Mouse (Mus musculus) thymus, adult 2 months (tissue): ENCODE results near the gene Emilin2. TPM values are rescaled to one million over a fixed set of nuclear protein-coding genes. Genes with fewer than 3 reads are reported as not detected.

Experiments used
- DNase-seq: peaks from one replicate; pipeline ENCODE4 v3.0.0; 2021
- H3K27ac ChIP-seq: fragments of 200-500 bp; 2 replicates; pipeline ENCODE4 v1.5.1; 2012; ENCODE audit warnings: low read length, control low read depth; ENCODE audit not compliant: control insufficient read depth, insufficient read depth
- H3K27me3 ChIP-seq: fragments of 200-500 bp; 2 replicates; pipeline ENCODE4 v1.6.1; 2012; ENCODE audit warnings: mild to moderate bottlenecking, low read length, moderate library complexity, mixed read lengths; ENCODE audit not compliant: control insufficient read depth, insufficient read depth
- H3K36me3 ChIP-seq: fragments of 200-500 bp; 2 replicates; pipeline ENCODE4 v1.6.1; 2012; ENCODE audit warnings: mild to moderate bottlenecking, low read length, moderate library complexity; ENCODE audit not compliant: control insufficient read depth, insufficient read depth
- H3K4me1 ChIP-seq: fragments of 200-500 bp; replicated peaks from 2 replicates; pipeline ENCODE4 v1.6.1; 2012; ENCODE audit warnings: low read length; ENCODE audit not compliant: control insufficient read depth, insufficient read depth
- H3K4me3 ChIP-seq: fragments of 200-500 bp; 2 replicates; pipeline ENCODE4 v1.5.1; 2012; ENCODE audit warnings: mild to moderate bottlenecking, low read length, control low read depth, moderate library complexity; ENCODE audit not compliant: control insufficient read depth, insufficient read depth
- CTCF ChIP-seq: fragments of 200-500 bp; IDR thresholded peaks from 2 replicates; pipeline ENCODE4 v1.5.1; 2012; ENCODE audit warnings: mild to moderate bottlenecking, control low read depth, low read length, moderate library complexity, borderline replicate concordance; ENCODE audit not compliant: control insufficient read depth, poor library complexity, insufficient read depth; ENCODE audit errors: extremely low read depth
- POLR2A ChIP-seq: fragments of 200-500 bp; IDR thresholded peaks from 2 replicates; pipeline ENCODE4 v1.6.1; 2012; ENCODE audit warnings: mild to moderate bottlenecking, low read length, control low read depth, moderate library complexity; ENCODE audit not compliant: control insufficient read depth, poor library complexity, insufficient read depth; ENCODE audit errors: extremely low read depth
- WGBS: fragments of 180-500 bp; shearing (Covaris S2); methylation state at CpG from one replicate; pipeline ENCODE4 v1.1.7; 2018; 5-methylcytosine and 5-hydroxymethylcytosine counted together
- polyA plus RNA-seq: library from polyadenylated mRNA; depleted of rRNA; stranded (reverse); fragments of >200 nt; gene quantifications from 2 replicates; pipeline ENCODE4 v1.2.3, GENCODE M21; 2012

The Emilin2 gene
- polyA plus RNA-seq, 1 experiment: 8.7 TPM

DNA sequence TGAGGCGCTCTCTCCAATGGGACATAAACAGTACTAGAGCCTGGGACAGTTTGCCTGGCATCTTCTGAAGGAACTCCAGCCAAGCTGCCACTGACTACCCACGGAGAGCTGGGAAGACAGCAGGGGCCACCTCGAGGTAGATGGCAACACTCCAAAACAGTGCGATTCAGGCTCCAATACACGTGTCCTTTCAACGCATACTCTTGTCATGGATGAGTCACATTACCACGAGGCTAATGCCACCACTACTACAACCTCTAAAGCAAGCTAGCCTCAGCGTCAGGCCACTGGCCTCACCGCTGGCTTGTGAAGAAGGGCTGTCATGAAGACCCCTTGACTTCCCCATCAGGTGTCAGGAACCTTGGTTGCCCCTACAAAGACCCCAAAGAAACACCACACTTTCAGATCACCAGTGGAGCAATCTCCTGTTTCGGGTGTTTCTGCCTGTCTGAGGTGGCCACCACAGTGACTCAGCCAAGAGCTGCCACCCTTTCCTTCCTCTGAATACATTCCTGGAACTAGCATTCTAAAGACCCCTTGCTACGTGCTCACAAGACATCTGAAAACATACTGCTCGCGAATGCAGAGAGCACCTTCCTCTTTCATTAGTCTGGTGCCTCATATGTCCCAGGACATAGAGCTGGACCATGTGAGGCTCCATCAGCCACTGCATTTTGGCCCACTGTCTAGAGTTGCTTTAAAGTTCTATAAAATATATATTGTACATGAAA lies 54.8 kb downstream of the Emilin2 start:
- Histone ChIP-seq H3K27me3 (no peaks in the 10 kb centered on the region), H3K27ac (no peak overlapping the region), H3K4me1 (no peaks in the 10 kb centered on the region), H3K4me3 (no peak overlapping the region), H3K36me3 (no peaks in the 10 kb centered on the region)
- WGBS: 33% methylated on average over 13 of the region's 13 CpGs
- TF ChIP-seq POLR2A (no peak), CTCF (no peak)
- DNase-seq: no peak

- H3K4me3 ChIP-seq: no peak overlapping the region
- H3K4me1 ChIP-seq: no peaks in the 10 kb centered on the region
- no peaks in the 10 kb centered on the region for H3K27me3 ChIP-seq
- 89% methylated on average over 14 of the region's 14 CpGs for WGBS
- H3K27ac ChIP-seq: no peak overlapping the region
- no peak for DNase-seq
- no peaks in the 10 kb centered on the region for H3K36me3 ChIP-seq
- TF ChIP-seq POLR2A: no peak
- no peak for TF ChIP-seq CTCF
These were observed 55.6 kb downstream of the Emilin2 start for GRCm38 (mm10) chr17:71256068-71256615.

DNA sequence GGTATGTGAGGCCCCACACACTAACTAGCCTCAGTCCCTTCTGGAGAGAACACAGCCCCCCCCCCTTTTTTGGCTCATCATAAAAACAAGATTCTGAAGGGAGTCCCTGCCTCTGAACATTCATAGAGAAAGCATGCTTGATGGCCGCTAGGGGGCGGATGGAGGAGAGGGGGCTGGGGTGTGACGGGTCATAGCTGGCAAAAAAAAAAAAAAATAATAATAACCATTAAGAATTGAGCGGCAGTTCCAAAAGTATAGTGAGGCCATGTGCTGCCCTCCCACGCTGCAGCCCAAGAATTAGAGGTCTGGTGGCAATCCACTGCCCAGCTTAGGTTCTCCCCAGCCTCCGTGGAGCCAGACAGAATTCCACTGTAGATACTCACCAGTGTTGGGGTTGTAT lies 57.0 kb downstream of the Emilin2 start:
- 59% methylated on average over 6 of the region's 6 CpGs for WGBS
- DNase-seq: peak; percentile 21
- TF ChIP-seq POLR2A (no peak), CTCF (no peak)
- no peak overlapping the region for H3K4me3 ChIP-seq
- H3K27ac ChIP-seq: no peak overlapping the region
- H3K27me3 ChIP-seq: no peaks in the 10 kb centered on the region
- no peaks in the 10 kb centered on the region for H3K36me3 ChIP-seq
- no peaks in the 10 kb centered on the region for H3K4me1 ChIP-seq

DNA sequence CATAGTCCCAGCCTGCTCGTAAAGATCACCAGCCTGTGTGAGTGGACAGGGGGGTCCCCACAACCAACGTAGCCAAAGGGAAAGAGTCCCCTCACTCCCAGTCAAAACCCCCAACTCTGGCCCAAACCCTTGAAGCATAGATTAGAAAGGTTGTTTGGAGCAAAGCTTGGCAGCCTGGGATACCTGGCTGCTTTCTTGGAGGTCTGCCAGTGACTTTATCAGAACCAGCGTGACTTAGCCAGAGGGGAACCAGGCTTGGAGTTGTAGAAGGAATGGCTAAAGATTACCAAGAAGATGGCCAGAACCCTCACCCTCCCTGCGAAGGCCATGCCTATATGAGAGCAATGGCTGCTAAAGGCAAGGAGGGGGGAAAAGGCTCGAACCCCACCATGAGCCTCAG lies 57.7 kb downstream of the Emilin2 start:
- no peak overlapping the region for H3K4me3 ChIP-seq
- 88% methylated on average over 5 of the region's 5 CpGs for WGBS
- H3K27ac ChIP-seq: no peak overlapping the region

DNA sequence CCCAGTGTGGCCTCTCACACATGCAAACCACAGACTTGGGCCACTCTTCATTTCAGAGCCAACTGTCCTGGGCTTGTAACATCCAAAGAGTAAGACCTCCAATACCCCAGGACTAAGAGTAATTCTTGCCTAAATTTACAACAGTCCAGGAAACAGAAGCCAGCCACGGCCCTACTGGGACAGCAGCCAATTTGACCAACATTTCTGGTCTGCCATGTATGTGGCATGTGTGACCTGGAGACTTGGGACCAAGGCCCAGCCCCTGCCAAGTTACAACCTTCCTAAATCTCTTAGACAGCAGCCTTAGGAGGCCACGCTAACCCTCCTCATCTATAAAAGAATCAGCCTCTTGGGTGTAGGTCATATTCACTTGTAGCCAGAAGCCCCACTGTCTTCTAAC lies 58.4 kb downstream of the Emilin2 start:
- Histone ChIP-seq H3K27ac (no peak overlapping the region), H3K4me1 (no peaks in the 10 kb centered on the region), H3K36me3 (peaks cover 2% of the 10 kb centered on the region), H3K4me3 (no peak overlapping the region), H3K27me3 (no peaks in the 10 kb centered on the region)
- 63% methylated on average over 2 of the region's 2 CpGs for whole genome bisulfite sequencing
- DNase-seq: no peak
- TF ChIP-seq CTCF (no peak), POLR2A (no peak)

More for the DNA sequence above, 57.7 kb downstream of the Emilin2 start:
- H3K4me1 ChIP-seq: no peaks in the 10 kb centered on the region
- H3K27me3 ChIP-seq: no peaks in the 10 kb centered on the region
- TF ChIP-seq POLR2A (no peak), CTCF (no peak)
- H3K36me3 ChIP-seq: no peaks in the 10 kb centered on the region
- no peak for DNase-seq

DNA sequence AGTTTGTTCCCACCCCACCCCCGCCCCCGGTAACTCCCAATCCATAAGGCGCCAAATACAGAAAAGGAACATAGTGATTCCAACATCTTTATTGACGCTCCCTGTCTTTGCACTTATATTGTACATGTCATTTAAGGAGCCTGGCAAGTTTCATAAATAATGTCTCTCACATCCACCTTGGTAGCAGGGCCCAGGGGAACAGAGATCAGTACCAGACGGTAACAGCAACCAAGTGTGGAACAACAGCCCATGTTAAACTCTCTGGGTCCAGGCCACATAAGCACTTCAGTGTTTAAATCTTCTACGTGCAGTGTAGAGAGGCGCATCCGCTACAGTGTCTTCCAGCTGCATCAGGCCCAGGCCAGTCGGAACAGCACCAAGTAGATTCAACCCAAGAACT lies 59.7 kb downstream of the Emilin2 start:
- TF ChIP-seq CTCF (no peak), POLR2A (no peak)
- no peaks in the 10 kb centered on the region for H3K27me3 ChIP-seq
- 96% methylated on average over 9 of the region's 9 CpGs for WGBS
- no peak for DNase-seq
- no peak overlapping the region for H3K4me3 ChIP-seq
- no peak overlapping the region for H3K27ac ChIP-seq
- peaks cover 14% of the 10 kb centered on the region for H3K36me3 ChIP-seq
- H3K4me1 ChIP-seq: no peaks in the 10 kb centered on the region
